Mouse (Mus musculus): ENCODE results near the gene Micu1. TPM values are rescaled to one million over a fixed set of nuclear protein-coding genes. Genes with fewer than 3 reads are reported as not detected.

The Micu1 gene
- total RNA-seq, 2 experiments from 2014 or later = 26.3 to 26.5 TPM

- ATAC-seq (replicated peaks; ENCODE audit: low FRiP score, low TSS enrichment, poor library complexity, severe bottlenecking) = no peak
Observed at GRCm38 (mm10) chr10:59712062-59712461, 9.8 kb downstream of the Micu1 start.

DNA sequence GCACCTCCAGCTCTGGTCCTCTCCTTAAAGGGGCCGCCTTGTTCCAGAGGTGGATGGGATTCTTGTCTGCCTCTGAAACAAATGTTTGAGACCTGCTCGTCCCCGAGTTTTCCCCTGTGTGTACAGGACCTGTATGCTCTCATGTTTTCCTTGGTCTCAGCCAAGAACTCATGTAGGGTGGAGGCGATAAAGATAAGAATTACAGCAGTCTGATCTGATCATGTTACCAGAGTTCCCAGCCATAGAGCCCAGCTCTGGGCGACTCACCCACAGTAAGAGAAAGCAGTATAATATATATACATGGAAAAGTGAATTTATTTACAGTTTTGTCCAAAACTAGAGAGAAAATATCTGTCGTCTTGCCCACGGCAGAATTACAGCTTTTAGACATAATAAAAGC, 17.7 kb downstream of the Micu1 start:
- ATAC-seq (replicated peaks; ENCODE audit: low FRiP score, low TSS enrichment, poor library complexity, severe bottlenecking) = no peak

GRCm38 (mm10) chr10:59721555-59721954, 19.3 kb downstream of the Micu1 start:
- ATAC-seq (replicated peaks; ENCODE audit: low FRiP score, low TSS enrichment, poor library complexity, severe bottlenecking) = no peak

GRCm38 (mm10) chr10:59724634-59725033, 22.4 kb downstream of the Micu1 start:
- ATAC-seq (replicated peaks; ENCODE audit: low FRiP score, low TSS enrichment, poor library complexity, severe bottlenecking) = no peak

- no peak for ATAC-seq (replicated peaks; ENCODE audit: low FRiP score, low TSS enrichment, poor library complexity, severe bottlenecking)
Observed at GRCm38 (mm10) chr10:59727251-59727650, 25.0 kb downstream of the Micu1 start.

- ATAC-seq (replicated peaks; ENCODE audit: low FRiP score, low TSS enrichment, poor library complexity, severe bottlenecking) = no peak
Observed at GRCm38 (mm10) chr10:59729261-59729660, 27.0 kb downstream of the Micu1 start.

- ATAC-seq (replicated peaks; ENCODE audit: low FRiP score, low TSS enrichment, poor library complexity, severe bottlenecking) = no peak
Observed at GRCm38 (mm10) chr10:59729842-59730241, 27.6 kb downstream of the Micu1 start.

- ATAC-seq (replicated peaks; ENCODE audit: low FRiP score, low TSS enrichment, poor library complexity, severe bottlenecking) = no peak
Observed at GRCm38 (mm10) chr10:59736027-59736598, 33.8 kb downstream of the Micu1 start.

DNA sequence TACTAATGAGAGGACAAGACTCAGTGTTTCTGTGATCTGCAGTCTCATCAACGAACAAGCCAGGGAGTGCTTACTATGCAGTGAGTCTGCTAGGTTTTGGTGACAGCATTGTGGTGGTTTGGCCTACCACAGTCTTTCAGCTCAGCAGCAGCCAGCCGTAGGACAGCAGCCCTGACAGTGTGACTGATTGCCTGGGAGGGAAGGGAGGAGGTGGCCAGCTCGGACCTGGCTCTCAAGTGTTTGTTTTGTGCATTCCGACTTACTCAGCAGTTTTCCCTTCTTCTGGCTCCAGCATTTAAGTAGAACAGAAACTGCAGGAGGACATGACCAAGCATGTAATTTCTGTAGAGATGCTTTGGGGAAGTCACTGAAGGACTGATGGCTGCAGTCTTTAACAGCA, 39.2 kb downstream of the Micu1 start:
- ATAC-seq (replicated peaks; ENCODE audit: low FRiP score, low TSS enrichment, poor library complexity, severe bottlenecking) = no peak

DNA sequence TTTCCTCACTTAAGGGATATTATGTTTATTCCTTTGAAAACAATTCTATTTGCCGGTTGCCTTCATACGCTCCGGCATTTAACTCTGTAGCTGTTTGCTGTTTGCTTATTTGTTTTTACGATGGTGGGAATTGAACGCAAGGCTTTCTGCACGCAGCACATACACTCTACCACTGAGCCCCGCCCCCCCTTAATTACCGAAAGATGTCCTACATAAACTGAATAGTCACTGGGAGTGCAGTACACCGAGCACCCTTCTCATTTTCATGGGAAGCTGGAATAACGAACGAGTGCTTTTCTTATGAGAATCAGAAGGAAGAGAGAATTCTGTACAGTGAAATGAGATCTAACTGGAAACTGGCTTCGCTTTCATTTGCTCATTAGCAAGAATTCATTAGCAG, 41.1 kb downstream of the Micu1 start:
- ATAC-seq (replicated peaks; ENCODE audit: low FRiP score, low TSS enrichment, poor library complexity, severe bottlenecking) = no peak

DNA sequence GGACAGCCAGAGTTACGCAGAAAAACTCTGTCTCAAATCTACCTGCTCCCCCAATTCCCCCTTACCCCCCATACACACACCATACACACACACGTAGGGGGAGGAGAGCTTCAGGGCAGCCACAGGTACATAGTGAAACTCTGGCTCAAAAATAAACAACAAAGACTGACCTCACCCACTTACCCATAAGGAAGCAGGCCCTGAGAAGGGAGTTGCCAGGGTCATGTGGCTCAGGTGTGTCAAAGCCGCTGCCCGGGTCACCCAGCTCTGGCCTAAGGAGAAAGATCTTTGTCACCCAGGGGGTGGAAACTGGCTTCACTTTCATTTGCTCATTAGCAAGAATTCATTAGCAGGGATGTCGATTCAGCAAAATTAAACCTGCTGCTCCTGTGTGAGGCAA, 41.7 kb downstream of the Micu1 start:
- no peak for ATAC-seq (replicated peaks; ENCODE audit: low FRiP score, low TSS enrichment, poor library complexity, severe bottlenecking)

- no peak for ATAC-seq (replicated peaks; ENCODE audit: low FRiP score, low TSS enrichment, poor library complexity, severe bottlenecking)
Observed at GRCm38 (mm10) chr10:59747334-59747733, 45.1 kb downstream of the Micu1 start.

GRCm38 (mm10) chr10:59748699-59749200, 46.5 kb downstream of the Micu1 start:
- ATAC-seq (replicated peaks; ENCODE audit: low FRiP score, low TSS enrichment, poor library complexity, severe bottlenecking) = no peak

DNA sequence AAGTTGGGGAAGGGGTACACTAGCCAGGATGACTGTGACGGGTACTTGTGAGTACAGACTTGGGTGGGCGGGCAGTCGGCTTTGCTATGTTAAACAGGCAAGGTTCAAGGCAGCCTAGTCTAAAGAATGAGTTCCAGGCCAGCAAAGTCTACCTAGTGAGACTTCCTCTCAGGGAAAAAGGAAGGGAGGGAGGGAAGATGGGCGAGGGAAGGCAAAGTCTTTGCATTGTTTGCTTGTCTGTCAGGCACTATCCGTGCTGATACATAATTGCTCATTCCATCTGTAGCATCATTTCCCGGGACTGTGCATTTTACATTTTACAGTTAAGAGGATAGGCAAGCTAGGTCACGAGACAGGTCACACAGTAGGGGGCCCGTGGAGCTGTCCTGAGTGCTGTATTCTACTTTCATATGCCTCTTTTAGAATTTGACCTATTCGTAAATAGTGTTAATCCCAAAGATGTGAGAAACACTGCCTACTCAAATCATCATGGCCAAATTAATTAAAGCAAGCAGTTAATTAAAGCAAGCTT, 51.3 kb downstream of the Micu1 start:
- no peak for ATAC-seq (replicated peaks; ENCODE audit: low FRiP score, low TSS enrichment, poor library complexity, severe bottlenecking)

GRCm38 (mm10) chr10:59754104-59754503, 51.8 kb downstream of the Micu1 start:
- no peak for ATAC-seq (replicated peaks; ENCODE audit: low FRiP score, low TSS enrichment, poor library complexity, severe bottlenecking)

GRCm38 (mm10) chr10:59754901-59755300, 52.6 kb downstream of the Micu1 start:
- no peak for ATAC-seq (replicated peaks; ENCODE audit: low FRiP score, low TSS enrichment, poor library complexity, severe bottlenecking)

DNA sequence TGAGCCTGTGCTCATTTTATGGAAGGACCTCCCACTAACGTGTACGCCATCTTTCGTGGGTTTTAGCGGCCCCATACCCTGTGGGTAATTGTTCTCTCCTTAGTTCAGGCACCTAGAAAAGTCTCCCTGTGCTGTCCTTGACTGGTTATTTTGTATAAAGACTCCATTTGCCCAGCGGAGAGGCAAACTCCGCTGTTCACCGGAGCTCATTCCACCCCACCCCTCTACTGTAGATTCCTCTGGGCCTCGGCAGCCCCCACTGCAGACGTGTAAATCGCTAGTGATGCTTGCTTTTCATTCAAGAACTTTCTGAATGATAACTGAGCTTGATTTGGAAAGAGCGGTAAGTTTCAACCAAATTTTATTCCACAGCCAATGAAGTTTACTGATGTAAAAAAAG, 53.4 kb downstream of the Micu1 start:
- no peak for ATAC-seq (replicated peaks; ENCODE audit: low FRiP score, low TSS enrichment, poor library complexity, severe bottlenecking)

GRCm38 (mm10) chr10:59756090-59756489, 53.8 kb downstream of the Micu1 start:
- no peak for ATAC-seq (replicated peaks; ENCODE audit: low FRiP score, low TSS enrichment, poor library complexity, severe bottlenecking)

DNA sequence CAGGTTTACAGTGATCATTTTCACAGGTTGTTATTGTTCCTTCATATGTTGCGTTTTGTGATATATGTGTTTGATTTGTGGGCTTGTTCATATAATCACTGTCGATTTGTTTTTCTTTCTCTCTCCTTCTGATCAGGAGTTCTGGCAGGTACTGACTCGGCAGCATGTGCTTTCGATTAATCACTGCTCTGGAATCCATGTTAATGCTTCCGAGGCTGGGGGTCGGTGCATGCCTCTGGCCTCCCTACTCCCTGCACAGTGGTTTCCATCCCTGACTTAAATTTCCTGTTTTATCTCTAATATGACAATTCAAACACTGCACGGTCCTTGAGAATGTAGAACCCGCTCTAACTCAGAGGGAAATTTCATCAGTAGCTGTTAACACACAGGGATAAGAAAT, 54.3 kb downstream of the Micu1 start:
- ATAC-seq (replicated peaks; ENCODE audit: low FRiP score, low TSS enrichment, poor library complexity, severe bottlenecking) = no peak

GRCm38 (mm10) chr10:59764781-59765180, 62.5 kb downstream of the Micu1 start:
- ATAC-seq (replicated peaks; ENCODE audit: low FRiP score, low TSS enrichment, poor library complexity, severe bottlenecking) = no peak

GRCm38 (mm10) chr10:59768369-59769079, 66.2 kb downstream of the Micu1 start:
- ATAC-seq (replicated peaks; ENCODE audit: low FRiP score, low TSS enrichment, poor library complexity, severe bottlenecking) = no peak
